Mouse (Mus musculus): ENCODE measurements around the gene Gm12886. TPM values are rescaled to one million over a fixed set of nuclear protein-coding genes. Genes with fewer than 3 reads are reported as not detected.

Gene Gm12886
- not detected in 2 replicates for polyA plus RNA-seq (2015; fragmentation: Nextera tagmentation; extraction: Ambion mirVana)

DNA sequence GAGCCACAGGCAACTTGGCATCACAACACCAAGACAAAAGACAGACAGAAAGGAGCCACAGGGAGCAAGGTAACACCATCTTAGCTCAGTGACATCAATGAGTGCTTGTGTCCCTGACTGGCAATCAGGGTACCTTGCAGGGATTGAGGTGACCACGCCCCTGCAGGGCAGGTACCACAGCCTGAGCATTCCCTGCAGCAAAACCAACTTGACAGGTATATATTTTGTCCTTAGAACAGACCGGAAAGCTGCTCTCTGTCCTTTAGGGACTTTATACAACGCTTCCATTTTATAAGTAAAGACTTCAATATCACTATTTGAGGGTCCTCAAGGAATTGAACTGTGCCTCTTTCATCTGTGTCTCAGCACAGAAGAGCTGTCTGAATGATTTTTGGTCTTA is at the start of gene Gm12886:
Gene Gm12886 (minus strand): TSS at position 101 of the 400 bp plus-strand sequence.
- no peak within 1 kb of the TSS for H3K4me3 ChIP-seq (ENCODE audit: low read length)
- no peak for ATAC-seq
- H3K36me3 ChIP-seq (ENCODE audit: control insufficient read depth, insufficient read depth, low read length), result no peaks in the 10 kb centered on the region
- no peaks in the 10 kb centered on the region for H3K4me1 ChIP-seq (ENCODE audit: control insufficient read depth, insufficient read depth, low read length)
- no peaks in the 10 kb centered on the region for H3K27me3 ChIP-seq (replicated peaks; ENCODE audit: control insufficient read depth, insufficient read depth, low read length)
- WGBS, result 61% methylated on average over 3 of the region's 3 CpGs
- H3K27ac ChIP-seq (ENCODE audit: low read length), result no peak within 1 kb of the TSS
- peaks cover 3% of the 10 kb centered on the region for H3K9me3 ChIP-seq (ENCODE audit: control insufficient read depth, low read length)
- H3K9ac ChIP-seq (ENCODE audit: low read depth, low read length), result no peak within 1 kb of the TSS
- H3K4me2 ChIP-seq (ENCODE audit: low read depth, low read length), result no peak within 1 kb of the TSS

Other genes starting within 250 kb of the Gm12886 start
- 15.1 and 15.7 TPM in 2 replicates for gene Rlf, start 208.0 kb downstream of the Gm12886 start, polyA plus RNA-seq (2015; fragmentation: Nextera tagmentation; extraction: Ambion mirVana)
- gene Gm12888, start 98.2 kb downstream of the Gm12886 start, polyA plus RNA-seq (2015; fragmentation: Nextera tagmentation; extraction: Ambion mirVana), result not detected in 2 replicates
- gene Gm12887, start 199.0 kb upstream of the Gm12886 start, polyA plus RNA-seq (2015; fragmentation: Nextera tagmentation; extraction: Ambion mirVana), result not detected in 2 replicates

Data from intestine, embryonic 16.5 days (tissue).